Mouse (Mus musculus) erythroblast, embryonic 14.5 days (primary cell): ENCODE data around the gene Rbfox1.

Experiments used
- GATA1 ChIP-seq: IDR thresholded peaks from 2 replicates; pipeline ENCODE4 v1.6.1; 2012; ENCODE audit warnings: low read length, inconsistent platforms, mixed read lengths
- TAL1 ChIP-seq: IDR thresholded peaks from 3 replicates; pipeline ENCODE4 v1.6.1; 2012; ENCODE audit warnings: low read length, inconsistent platforms, mixed read lengths

DNA sequence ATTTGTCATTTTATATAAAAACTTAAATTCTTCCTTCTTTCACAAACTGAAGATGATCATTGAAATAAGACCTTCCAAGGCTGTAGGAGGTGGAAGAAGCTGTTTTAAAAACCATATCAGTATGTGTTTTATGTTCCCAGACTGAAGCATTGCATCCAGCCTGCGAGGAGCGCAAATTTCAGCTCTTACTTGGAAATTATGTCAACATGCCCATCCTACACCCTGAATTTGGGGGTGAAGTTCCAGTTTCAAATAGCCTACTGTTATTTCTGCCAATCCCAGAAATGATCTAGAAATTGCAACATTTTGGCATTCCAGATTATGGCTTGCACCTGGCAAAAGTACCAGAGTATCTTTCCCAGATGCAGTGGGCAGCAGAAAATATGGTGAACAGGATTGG lies 1290.8 kb downstream of the Rbfox1 start:
- TF ChIP-seq GATA1 (no peak), TAL1 (no peak)
